Mouse (Mus musculus): ENCODE data around the gene Cdh13. TPM values are rescaled to one million over a fixed set of nuclear protein-coding genes. Genes with fewer than 3 reads are reported as not detected.

The Cdh13 gene
- polyA plus RNA-seq, 1 experiment from 2014 or later, result 59.2 TPM

DNA sequence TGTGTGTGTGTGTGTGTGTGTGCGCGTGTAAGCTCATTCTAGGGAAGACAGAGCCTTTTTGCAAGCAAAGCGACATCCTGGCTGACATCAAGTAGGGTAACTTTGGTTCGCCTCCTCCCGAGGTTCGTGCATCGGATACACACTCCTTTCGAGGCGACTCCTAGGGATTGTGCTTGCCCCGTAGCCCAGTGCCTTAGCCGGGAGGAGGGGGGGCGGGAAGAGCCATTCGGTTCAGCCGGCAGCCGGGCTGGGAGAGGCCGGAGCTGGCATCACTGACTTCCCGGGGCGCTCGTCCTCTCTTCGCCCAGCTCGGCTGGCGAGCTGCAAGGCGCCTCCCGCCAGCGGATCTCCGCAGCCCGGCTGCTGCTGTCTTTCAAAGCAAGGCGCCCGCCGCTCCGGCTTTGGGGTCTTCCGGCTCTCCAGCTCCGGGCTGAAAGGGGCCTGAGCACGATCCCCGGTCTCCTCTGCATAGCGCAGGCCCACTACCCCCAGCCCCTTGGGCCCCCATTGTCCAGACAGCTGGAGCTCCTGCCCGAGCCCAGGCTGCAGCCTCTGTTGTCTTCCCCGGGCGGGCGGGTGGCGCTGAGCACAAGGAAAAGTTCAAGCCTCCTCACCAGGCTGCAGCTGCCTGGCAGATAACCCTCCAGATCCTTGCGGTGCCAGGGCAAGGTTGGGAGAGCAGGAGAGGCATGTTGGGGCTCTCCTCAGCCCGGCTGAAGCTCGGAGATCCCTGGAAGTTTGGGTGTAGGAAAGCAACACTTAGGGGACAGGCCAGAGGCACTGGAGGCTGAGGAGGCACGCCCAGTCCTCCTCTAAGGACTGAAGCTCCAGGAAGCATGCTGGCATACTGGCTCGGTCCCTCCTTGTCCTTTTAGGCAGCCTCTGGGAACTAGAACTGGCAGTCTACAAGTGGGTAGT, 838 bp downstream of the Cdh13 start:
- ATAC-seq (ENCODE audit: low FRiP score), result peak; percentile 62
- Histone ChIP-seq H3K4me1 (replicated peaks) (peaks cover 49% of the 10 kb centered on the region), H3K9me3 (no peaks in the 10 kb centered on the region), H3K27me3 (peaks cover 33% of the 10 kb centered on the region), H3K9ac (peak overlapping the region; percentile 90), H3K4me2 (peak overlapping the region; percentile 86), H3K36me3 (no peaks in the 10 kb centered on the region), H3K27ac (peak overlapping the region; percentile 88), H3K4me3 (peak overlapping the region; percentile 65)
- WGBS, result under 1% methylated on average over 45 of the region's 46 CpGs

DNA sequence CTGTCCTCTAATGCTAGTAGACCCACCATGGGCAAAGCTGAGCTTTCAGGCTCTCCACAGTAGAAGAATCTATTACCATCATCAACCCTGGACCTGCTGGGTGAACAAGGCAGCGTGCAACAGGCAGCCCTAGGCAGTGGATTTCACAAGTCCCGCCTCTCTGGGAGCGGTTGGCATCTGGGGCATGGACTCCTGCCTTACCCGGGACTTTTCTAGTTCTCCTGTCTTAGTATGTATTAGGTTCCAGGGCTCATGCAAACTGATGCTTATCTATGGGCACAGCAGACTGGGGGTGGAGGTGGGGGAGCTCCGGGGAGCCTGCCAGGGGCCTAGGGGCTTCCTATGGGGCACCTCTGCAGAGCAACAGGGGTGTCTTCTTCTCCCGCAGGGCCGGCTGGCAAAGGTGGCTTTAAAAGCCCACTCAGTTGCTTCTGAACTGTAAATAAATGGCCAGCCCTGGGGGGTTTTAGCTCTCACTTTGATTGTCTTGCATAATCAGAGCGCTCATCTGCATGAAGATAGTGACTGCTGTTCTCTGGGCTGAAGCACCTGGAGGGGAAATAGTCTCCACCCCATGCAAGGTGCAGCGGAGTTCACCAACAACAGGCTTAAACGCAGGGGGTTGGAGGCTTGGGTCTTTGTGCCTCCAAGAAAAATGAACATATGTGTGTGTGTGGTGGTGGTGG, 2.2 kb downstream of the Cdh13 start:
- Histone ChIP-seq H3K27me3 (peaks cover 36% of the 10 kb centered on the region), H3K36me3 (no peaks in the 10 kb centered on the region), H3K27ac (no peak overlapping the region), H3K4me1 (replicated peaks) (peaks cover 58% of the 10 kb centered on the region), H3K4me3 (peak overlapping the region; percentile 65), H3K9ac (peak overlapping the region; percentile 90), H3K9me3 (no peaks in the 10 kb centered on the region), H3K4me2 (peak overlapping the region; percentile 86)
- no peak for ATAC-seq (ENCODE audit: low FRiP score)
- WGBS, result 22% methylated on average over 10 of the region's 10 CpGs

DNA sequence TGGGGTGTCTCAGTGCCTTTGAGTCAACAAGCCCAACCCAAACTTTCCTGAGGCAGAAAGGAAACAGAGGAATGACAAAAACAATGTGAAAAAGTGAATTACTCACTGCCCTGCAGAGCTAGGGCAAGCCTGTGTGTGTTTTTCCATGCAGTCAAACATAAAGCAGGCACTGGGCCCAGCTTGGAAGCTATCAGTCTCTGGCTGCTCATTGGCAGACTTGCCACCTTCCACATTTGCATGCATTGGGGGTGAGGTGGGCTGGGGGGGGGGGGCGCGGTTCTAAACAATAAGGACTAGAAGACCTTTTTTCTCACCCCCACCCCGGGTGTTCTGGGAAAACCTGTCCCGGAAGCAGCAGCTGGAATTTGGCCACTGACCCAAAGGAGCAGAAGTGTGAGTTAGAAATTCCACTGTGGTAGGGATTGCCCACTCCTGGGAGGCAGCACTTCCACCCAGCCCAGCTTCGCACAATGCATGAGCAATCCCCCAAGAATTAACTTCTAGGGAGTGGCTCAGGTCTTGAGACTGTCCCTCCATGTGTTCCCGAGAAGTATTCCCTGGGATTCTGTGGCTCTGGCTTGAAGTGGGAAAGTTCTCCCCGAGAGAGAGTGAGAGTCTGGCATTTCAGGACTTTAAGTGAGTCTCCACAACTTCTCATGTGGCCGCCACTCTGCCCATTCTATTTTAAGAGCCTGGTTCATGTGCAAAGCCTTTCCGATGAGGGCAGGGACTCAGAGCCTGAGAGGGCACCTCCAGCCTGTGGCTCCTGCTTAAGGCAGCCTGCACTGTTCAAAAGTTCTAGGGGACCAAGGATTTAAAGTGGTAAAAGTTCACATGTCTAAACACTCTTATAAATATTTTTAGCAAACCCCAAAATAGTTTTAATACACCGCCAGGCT, 3.0 kb downstream of the Cdh13 start:
- Histone ChIP-seq H3K4me1 (replicated peaks) (peaks cover 58% of the 10 kb centered on the region), H3K9me3 (no peaks in the 10 kb centered on the region), H3K9ac (peak overlapping the region; percentile 90; the same call in 1 of the 2 replicates), H3K4me3 (peak overlapping the region; percentile 65), H3K27me3 (peaks cover 36% of the 10 kb centered on the region), H3K36me3 (no peaks in the 10 kb centered on the region), H3K4me2 (peak overlapping the region; percentile 86), H3K27ac (no peak overlapping the region)
- 37% methylated on average over 10 of the region's 10 CpGs for WGBS
- ATAC-seq (ENCODE audit: low FRiP score), result no peak

DNA sequence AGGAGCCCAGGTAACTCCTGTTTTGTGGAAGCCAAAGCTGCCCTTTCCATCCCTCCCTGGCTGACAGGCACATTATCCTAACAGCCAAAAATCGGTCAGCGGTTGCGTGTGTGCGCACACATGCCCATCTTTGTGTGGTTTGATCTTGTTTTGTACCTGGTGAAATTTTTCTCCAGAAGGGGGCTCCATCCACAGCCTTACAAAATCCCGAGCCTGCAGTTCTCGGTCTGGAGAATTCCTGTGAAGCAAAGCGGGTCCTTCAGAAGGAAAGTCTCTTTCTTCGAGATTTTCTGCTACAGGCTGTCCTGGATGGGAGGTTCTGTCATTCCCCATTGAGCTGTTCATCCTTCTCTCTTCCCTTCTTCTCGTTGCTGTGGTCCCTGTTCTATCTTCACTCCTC, 4.0 kb downstream of the Cdh13 start:
- Histone ChIP-seq H3K36me3 (no peaks in the 10 kb centered on the region), H3K9me3 (no peaks in the 10 kb centered on the region), H3K27ac (no peak overlapping the region), H3K4me1 (replicated peaks) (peaks cover 58% of the 10 kb centered on the region), H3K9ac (no peak overlapping the region), H3K27me3 (peaks cover 30% of the 10 kb centered on the region), H3K4me3 (no peak overlapping the region), H3K4me2 (peak overlapping the region; percentile 86; the same call in 1 of the 2 replicates)
- no peak for ATAC-seq (ENCODE audit: low FRiP score)
- WGBS, result 48% methylated on average over 9 of the region's 9 CpGs

DNA sequence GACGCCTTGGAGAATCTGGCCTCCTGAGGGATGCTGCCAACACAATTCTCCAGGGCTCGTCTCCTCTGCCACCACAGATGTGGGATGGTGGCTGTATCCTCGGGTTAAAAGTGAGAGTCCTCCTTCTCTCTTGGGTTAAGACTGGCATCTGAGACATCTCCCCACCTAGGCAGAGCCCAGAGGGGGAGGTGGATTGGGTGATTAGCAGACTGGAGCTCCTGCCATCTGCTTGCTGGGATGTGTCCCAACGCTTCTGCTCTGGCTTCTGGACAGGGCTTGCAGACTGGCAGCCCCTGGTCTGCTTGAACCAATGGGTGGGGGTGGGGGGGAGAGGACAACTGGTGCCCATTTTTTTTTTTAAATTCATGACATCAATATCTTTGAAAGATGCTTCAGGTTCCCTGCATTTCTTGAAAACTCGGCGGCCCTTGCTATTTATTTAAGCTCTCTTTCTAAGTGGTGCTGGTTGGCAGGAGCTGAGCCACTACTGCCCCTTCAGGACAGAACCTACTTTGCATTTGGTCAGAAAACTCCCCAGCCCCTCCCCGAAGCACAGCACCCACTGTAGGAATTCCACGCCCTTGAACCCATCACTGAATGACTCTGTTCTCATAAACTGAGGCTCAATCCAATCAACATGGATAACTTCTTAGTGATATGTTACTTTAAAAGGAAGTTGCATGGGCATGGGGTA, 4.9 kb downstream of the Cdh13 start:
- no peak for ATAC-seq (ENCODE audit: low FRiP score)
- Histone ChIP-seq H3K27me3 (peaks cover 30% of the 10 kb centered on the region), H3K36me3 (no peaks in the 10 kb centered on the region), H3K4me1 (replicated peaks) (peaks cover 52% of the 10 kb centered on the region), H3K4me3 (no peak overlapping the region), H3K9me3 (no peaks in the 10 kb centered on the region), H3K4me2 (no peak overlapping the region), H3K9ac (no peak overlapping the region), H3K27ac (no peak overlapping the region)
- WGBS, result 77% methylated on average over 8 of the region's 8 CpGs

DNA sequence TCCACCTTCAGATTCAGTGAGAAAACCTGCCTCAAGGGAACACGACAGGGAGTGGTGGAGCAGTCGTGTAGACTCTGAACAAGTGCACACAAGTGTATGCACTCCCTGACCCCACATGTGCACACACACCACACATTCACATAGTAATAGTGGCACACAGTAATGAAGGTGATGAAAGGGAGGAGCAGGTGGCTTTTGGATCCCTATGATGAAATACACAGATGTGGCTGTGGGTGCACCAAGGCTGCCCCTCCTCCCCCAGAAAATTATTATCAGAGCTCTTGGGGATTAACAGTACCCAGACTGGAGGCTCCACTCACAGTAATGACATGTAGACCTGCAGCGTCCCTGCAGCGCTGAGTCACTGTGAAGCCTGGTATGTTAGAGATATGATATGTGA, 5.6 kb downstream of the Cdh13 start:
- Histone ChIP-seq H3K4me1 (replicated peaks) (peaks cover 49% of the 10 kb centered on the region), H3K4me3 (no peak overlapping the region), H3K36me3 (no peaks in the 10 kb centered on the region), H3K9ac (no peak overlapping the region), H3K9me3 (no peaks in the 10 kb centered on the region), H3K4me2 (no peak overlapping the region), H3K27me3 (peaks cover 30% of the 10 kb centered on the region), H3K27ac (no peak overlapping the region)
- 79% methylated on average over 4 of the region's 4 CpGs for WGBS
- no peak for ATAC-seq (ENCODE audit: low FRiP score)

DNA sequence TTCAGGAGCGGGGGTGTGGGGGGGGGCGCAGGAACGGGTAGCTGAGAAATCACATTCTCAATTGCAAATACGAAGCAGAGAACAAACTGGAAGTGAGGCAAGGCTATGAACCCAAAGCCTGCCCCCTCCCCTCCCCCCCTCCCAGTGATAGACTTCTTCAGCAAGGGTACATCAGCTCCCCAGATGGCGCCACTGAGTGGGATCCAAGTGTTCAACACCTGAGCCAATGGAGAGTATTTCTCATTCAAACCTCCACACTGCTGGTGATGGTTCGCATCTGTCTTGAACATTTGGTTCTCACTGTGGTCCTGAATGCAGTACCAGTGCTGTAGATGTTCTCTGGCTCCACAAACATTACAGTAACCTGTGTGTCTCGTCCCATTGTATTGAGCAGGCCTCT, 6.0 kb downstream of the Cdh13 start:
- Histone ChIP-seq H3K27me3 (peaks cover 30% of the 10 kb centered on the region), H3K9ac (no peak overlapping the region), H3K4me1 (replicated peaks) (peaks cover 47% of the 10 kb centered on the region), H3K4me2 (no peak overlapping the region), H3K36me3 (no peaks in the 10 kb centered on the region), H3K9me3 (no peaks in the 10 kb centered on the region), H3K4me3 (no peak overlapping the region), H3K27ac (no peak overlapping the region)
- 90% methylated on average over 7 of the region's 7 CpGs for WGBS
- no peak for ATAC-seq (ENCODE audit: low FRiP score)

DNA sequence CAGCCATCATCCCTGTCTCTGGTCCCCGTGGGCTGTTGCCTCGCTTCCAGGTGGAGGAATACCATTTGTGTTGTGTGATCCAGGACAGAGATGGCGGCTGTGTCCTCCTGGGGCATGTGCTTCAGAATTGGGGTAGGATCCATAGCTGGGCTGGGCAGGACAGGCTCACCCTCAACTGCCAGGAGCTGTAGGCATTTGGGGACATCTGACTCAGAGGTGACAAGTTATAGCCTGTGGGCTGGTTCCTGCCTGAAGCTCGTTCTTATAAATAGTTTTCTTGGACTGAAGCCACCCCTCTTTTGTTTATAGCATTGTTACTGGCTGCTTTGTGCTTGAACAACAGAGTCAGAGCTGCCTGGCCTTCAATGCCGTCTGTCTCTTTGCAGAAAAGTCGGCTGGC, 6.7 kb downstream of the Cdh13 start:
- no peaks in the 10 kb centered on the region for H3K9me3 ChIP-seq
- H3K9ac ChIP-seq, result peak overlapping the region; percentile 35; the same call in 1 of the 2 replicates
- no peaks in the 10 kb centered on the region for H3K36me3 ChIP-seq
- no peak overlapping the region; the same call in 1 of the 2 replicates for H3K27ac ChIP-seq
- H3K27me3 ChIP-seq, result peaks cover 24% of the 10 kb centered on the region
- peaks cover 40% of the 10 kb centered on the region for H3K4me1 ChIP-seq (replicated peaks)
- no peak overlapping the region for H3K4me3 ChIP-seq
- ATAC-seq (ENCODE audit: low FRiP score), result no peak
- no peak overlapping the region for H3K4me2 ChIP-seq
- 50% methylated on average over 6 of the region's 6 CpGs for WGBS

DNA sequence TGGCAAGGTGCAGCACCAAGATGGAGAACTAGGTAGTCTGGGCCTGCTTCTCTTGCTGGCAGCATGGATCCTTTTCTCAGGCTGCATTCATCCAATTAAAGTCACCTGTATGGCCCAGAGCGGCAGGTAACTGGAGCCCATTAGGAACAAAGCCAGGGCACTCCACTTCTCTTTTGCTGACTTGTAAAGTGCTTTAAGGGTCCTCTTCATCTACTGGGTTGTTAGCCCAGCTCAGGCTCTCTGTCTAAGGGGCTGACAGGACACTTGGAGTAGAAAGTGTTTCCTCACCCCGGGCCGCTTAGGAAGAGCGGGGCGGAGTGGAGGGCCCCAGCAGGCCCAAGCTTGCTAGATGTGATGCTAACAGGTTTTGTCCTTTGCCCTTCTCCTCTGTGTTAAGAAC, 12.9 kb downstream of the Cdh13 start:
- Histone ChIP-seq H3K9me3 (no peaks in the 10 kb centered on the region; the same call in 1 of the 2 replicates), H3K4me1 (replicated peaks) (no peaks in the 10 kb centered on the region), H3K27me3 (no peaks in the 10 kb centered on the region), H3K36me3 (no peaks in the 10 kb centered on the region), H3K4me2 (no peak overlapping the region), H3K27ac (no peak overlapping the region), H3K4me3 (no peak overlapping the region), H3K9ac (no peak overlapping the region)
- WGBS, result 96% methylated on average over 5 of the region's 5 CpGs
- ATAC-seq (ENCODE audit: low FRiP score), result no peak

DNA sequence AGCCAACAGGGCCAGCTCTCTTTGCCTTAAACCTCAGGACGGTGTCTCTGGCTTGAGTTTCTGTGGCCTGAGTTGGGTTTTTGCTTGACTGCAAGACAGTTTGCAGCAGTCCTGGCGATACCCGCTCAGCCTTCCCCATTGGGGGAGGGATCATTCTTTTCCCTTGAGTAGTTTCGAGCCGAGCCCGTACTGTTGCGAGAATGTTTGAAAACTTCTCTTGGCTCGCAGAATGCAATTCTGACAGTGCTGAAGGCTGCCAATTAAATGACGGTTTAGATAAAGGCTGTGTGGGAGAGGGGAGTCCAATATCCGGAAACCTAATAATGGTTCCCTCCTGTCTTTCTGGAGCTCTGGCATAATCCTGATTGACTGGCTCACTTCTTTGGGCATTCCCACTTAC, 23.4 kb downstream of the Cdh13 start:
- Histone ChIP-seq H3K4me3 (no peak overlapping the region), H3K4me2 (no peak overlapping the region), H3K27ac (no peak overlapping the region), H3K36me3 (no peaks in the 10 kb centered on the region), H3K4me1 (replicated peaks) (peaks cover 21% of the 10 kb centered on the region), H3K9me3 (no peaks in the 10 kb centered on the region), H3K9ac (no peak overlapping the region), H3K27me3 (no peaks in the 10 kb centered on the region)
- ATAC-seq (ENCODE audit: low FRiP score), result no peak
- WGBS, result 83% methylated on average over 10 of the region's 10 CpGs

DNA sequence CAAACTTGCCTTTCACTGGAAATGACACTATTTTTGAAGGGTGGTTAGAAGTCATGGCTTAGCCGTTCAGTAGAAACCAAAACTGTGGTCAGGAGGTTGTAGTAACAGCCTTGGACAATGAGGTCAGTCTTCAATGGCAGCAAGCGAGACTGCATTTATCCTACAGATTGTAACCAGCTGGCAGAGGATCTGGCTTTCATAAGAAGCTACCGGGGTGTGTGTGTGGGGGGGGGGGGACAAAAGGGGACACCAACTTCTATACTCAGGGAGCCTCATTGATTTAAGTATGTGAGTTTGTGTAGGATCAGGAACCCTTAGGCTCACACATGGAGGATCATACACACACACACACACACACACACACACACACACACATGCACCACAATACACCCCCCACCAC, 25.6 kb downstream of the Cdh13 start:
- no peaks in the 10 kb centered on the region for H3K36me3 ChIP-seq
- no peak overlapping the region for H3K9ac ChIP-seq
- no peaks in the 10 kb centered on the region for H3K27me3 ChIP-seq
- H3K4me3 ChIP-seq, result no peak overlapping the region
- no peak overlapping the region for H3K4me2 ChIP-seq
- WGBS, result 54% methylated on average over 3 of the region's 3 CpGs
- no peak for ATAC-seq (ENCODE audit: low FRiP score)
- no peak overlapping the region for H3K27ac ChIP-seq
- peaks cover 31% of the 10 kb centered on the region for H3K4me1 ChIP-seq (replicated peaks)
- H3K9me3 ChIP-seq, result no peaks in the 10 kb centered on the region
